Mouse (Mus musculus): ENCODE measurements around the gene Pigk. TPM values are rescaled to one million over a fixed set of nuclear protein-coding genes. Genes with fewer than 3 reads are reported as not detected.

Gene Pigk
- polyA plus RNA-seq, 1 experiment: 4.4 TPM

DNA sequence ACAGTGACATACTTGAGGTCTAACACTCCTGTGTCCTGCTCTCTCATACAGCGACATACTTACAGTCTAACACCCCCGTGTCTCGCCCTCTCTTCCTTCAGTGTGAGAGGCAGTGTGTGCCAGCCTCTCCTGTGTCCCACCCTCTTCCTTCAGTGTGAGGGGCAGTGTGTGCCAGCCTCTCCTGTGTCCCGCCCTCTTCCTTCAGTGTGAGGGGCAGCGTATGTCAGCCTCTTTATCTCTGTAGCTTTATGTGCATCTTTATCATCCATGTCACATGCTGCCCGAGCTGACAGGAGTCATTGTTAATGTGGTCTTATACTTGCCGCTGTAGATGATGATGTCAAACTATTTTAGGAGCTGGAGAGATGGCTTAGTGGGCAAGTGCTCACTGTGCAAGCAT, 41.6 kb downstream of the Pigk start:
- no peak for TF ChIP-seq GATA1 (IDR thresholded peaks at IDR 0.05; ENCODE audit: low read length)

DNA sequence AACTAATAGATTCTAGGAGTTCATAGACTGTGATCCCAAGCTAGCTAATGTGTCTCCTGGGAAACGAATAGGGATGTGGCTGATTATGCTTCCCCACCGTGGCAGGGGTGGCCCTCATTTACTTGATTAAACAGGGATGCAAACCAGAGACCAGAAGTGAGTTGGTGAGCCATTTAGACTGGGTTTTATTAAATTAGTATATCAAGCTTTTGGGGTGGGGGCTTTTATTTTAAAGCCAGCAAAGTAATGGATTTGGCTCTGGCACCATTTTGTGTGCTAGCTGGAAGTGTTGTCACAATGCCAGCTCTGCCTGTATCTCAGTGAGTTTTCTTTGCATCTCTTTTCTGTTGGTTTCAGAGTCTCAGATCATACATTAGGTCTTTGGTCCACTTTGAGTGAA, 43.0 kb downstream of the Pigk start:
- no peak for TF ChIP-seq GATA1 (IDR thresholded peaks at IDR 0.05; ENCODE audit: low read length)

GRCm38 (mm10) chr3:152757464-152758393, 43.8 kb downstream of the Pigk start:
- peak; percentile 69 for TF ChIP-seq GATA1 (IDR thresholded peaks at IDR 0.05; ENCODE audit: low read length)

GRCm38 (mm10) chr3:152758500-152759032, 44.7 kb downstream of the Pigk start:
- no peak for TF ChIP-seq GATA1 (IDR thresholded peaks at IDR 0.05; ENCODE audit: low read length)

DNA sequence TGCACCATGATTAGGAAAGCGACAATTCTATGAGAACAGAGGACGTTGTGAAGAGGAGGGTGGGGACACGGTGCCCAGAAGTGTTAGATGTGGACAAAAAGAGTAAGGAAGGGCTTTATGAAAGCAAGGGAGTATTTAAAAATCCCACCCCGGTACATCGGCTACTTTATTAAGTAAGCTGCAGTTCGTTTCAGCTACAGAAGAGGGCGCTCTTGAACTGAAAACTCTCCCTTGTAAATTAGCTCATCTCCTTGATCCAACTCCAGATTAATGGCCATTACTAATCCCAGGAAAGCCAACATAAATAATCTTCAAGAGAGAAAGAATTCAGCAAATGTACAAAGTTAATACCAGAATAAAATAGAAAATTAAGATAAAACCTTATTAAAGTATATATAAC, 47.2 kb downstream of the Pigk start:
- no peak for TF ChIP-seq GATA1 (IDR thresholded peaks at IDR 0.05; ENCODE audit: low read length)

DNA sequence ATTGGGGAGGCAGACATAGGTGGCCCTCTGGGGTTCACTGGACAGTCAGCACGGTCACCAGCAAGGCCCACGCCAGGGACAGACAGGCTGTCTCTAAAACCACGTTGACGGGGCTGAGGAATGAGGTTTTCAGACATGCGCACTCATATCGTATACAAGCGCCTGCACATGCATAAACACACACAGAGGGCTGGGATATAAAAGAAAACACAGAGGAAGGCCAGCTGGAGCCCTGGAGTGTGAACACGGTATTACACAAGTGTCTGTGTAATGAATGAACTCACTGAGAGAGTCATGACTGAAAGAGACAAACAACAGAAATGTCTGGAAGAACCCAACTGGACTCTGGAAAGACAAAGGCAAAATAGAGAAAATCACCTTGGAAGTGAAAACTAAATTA, 47.8 kb downstream of the Pigk start:
- no peak for TF ChIP-seq GATA1 (IDR thresholded peaks at IDR 0.05; ENCODE audit: low read length)

DNA sequence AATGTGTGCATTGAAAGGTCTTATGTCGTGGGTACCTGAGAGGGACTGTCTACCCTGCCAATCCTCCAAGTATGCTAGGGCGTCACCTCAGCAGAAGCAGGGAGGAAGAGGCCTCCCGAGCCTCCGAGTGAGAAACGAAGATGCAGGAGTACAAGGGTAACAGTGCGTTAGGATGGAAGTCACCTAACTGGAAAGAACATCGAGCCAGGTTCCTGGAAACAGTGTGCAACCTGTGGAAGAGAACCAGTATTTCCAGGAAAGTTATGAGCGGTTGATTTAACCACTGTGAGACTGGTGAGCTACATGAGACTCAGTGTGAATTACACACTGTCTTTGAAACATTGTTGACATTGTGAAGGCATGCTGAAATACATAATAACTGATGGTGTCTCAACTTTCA, 48.4 kb downstream of the Pigk start:
- TF ChIP-seq GATA1 (IDR thresholded peaks at IDR 0.05; ENCODE audit: low read length): no peak

- TF ChIP-seq GATA1 (IDR thresholded peaks at IDR 0.05; ENCODE audit: low read length): no peak
These were observed 49.4 kb downstream of the Pigk start for GRCm38 (mm10) chr3:152763139-152763882.

DNA sequence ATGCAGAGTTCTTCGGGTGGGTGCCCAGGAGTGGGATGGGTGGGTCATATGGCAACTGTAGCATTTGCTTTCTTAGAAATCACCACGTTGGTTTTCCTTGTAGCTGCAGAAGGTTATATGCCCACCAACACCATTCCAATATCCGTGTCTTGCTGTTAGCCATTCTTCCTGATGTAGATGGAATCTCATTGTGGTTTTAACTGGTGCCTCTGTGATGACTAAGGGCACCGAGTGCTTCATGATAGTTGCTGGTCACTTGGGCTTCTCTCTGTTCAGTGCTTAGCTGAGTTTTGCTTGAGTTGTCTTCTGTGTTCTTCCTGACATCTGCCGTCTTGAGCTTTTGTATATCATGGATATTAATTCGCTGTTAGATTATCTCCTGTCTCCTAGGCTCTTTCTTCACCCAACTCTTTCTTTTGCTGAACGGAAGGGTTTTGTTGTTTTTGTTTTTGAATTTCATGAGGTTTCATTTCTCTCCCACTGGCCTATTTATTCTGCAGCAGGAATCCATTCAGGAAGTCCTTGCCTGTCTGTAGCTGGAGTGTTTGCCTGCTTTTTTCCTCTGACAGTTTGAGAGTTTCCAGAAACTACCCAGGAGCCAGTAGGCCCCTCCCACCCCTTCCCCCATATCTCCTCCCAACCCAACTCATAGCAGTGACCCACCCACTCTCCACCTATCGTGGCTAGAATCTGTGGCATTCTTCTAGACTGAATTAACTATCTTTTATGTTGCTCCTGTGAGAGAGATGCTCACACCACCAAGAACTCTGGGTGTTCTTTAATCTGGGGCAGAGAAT, 50.8 kb downstream of the Pigk start:
- TF ChIP-seq GATA1 (IDR thresholded peaks at IDR 0.05; ENCODE audit: low read length): peak; percentile 15

DNA sequence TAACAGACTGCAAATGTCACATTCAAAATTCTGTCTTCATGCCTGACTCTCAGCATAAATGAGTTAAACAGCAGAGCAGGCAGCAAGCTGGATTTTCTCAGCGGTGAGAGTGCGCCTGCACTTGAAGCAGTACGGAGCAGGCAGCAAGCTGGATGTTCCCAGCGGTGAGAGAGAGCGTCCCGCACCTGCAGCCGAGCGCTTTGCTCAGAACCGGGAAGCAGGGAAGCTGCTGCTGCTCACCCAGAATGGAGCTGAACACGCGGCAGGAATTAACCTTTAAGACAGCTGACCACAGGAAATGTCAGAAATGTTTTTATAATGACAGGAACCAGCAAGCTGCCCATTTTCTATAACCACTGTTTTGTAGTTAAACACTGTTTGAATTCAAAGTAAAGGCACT, 53.6 kb downstream of the Pigk start:
- no peak for TF ChIP-seq GATA1 (IDR thresholded peaks at IDR 0.05; ENCODE audit: low read length)

DNA sequence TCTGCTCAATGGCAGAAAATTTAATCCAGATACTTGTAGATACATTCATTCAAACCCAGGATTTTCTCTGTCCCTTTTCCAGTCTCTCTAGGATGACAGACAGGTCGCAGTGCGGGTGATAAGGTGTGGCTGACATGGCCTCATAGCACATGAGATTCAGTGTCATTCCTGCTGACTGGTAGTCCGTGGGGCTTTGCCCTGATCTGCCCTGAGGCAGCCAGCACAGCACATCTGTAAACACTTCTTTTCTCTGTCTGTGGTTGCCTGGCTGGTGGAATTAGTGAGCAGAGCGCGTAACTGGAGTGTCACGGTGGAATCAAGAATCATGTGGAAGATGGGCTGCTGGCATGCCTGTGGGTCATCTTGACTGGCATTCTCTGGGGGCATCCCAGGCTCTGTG, 56.2 kb downstream of the Pigk start:
- no peak for TF ChIP-seq GATA1 (IDR thresholded peaks at IDR 0.05; ENCODE audit: low read length)

GRCm38 (mm10) chr3:152776363-152776762, 62.5 kb downstream of the Pigk start:
- no peak for TF ChIP-seq GATA1 (IDR thresholded peaks at IDR 0.05; ENCODE audit: low read length)

- TF ChIP-seq GATA1 (IDR thresholded peaks at IDR 0.05; ENCODE audit: low read length): no peak
These were observed 63.1 kb downstream of the Pigk start for GRCm38 (mm10) chr3:152776872-152777540.

DNA sequence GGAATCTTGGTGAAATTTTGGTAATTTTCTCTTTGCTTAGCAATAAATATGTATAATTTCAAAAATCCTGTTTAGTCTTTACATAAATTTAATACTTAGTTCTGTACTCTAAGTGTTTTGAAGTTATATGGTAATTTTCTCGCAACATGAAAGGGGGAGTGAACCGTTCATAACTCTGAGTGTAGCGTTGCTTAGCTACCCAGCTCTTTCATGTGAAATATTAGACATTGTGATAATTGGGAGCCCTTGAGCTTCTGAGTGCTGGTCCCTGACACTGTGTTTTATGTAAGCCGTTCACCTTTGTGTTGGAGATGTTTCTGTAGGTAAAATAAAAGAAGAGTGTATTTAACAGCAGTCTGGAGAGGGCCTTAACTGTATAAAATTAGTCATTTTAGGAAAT, 65.9 kb downstream of the Pigk start:
- no peak for TF ChIP-seq GATA1 (IDR thresholded peaks at IDR 0.05; ENCODE audit: low read length)

GRCm38 (mm10) chr3:152783792-152784191, 69.9 kb downstream of the Pigk start:
- no peak for TF ChIP-seq GATA1 (IDR thresholded peaks at IDR 0.05; ENCODE audit: low read length)

Measured in G1E-ER4 (cell line).